Mouse (Mus musculus): ENCODE data around the gene Hcfc1. TPM values are rescaled to one million over a fixed set of nuclear protein-coding genes. Genes with fewer than 3 reads are reported as not detected.

The Hcfc1 gene
- polyA plus RNA-seq, 1 experiment from 2014 or later = 24.4 TPM

DNA sequence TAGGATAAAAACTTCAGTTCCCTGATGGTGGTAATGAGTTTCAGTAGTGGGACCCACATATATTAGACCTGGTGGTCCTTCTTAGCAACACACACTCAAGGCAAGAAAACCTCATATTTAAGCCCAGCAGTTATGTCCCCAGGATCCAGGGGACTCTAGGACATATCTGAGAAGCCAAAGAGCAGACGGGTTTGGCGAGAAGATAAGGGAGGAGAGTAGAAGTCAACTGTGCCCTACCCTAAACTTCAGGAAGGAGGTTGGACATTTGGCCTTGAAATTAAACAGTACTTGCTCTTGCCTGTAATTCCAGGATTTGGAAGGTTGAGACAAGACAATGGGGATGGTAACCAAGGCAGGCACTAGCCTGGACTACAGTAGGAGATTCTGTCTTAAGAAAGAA is 3.6 kb upstream of the Hcfc1 start:
- H3K4me3 ChIP-seq = no peak overlapping the region
- no peak overlapping the region for H3K27ac ChIP-seq
- H3K27me3 ChIP-seq = 0 out of 2 replicates have a peak, but pooled peaks cover 5% of the 10 kb centered on the region
- no peak for ATAC-seq (replicated peaks; ENCODE audit: insufficient number of reproducible peaks, insufficient read depth, low FRiP score, low read depth)
- H3K4me2 ChIP-seq = no peak overlapping the region
- peaks cover under 1% of the 10 kb centered on the region for H3K4me1 ChIP-seq (replicated peaks)
- H3K9ac ChIP-seq = no peak overlapping the region
- no peaks in the 10 kb centered on the region for H3K36me3 ChIP-seq
- WGBS = 58% methylated on average over 2 of the region's 2 CpGs
- H3K9me3 ChIP-seq (replicated peaks) = no peaks in the 10 kb centered on the region

DNA sequence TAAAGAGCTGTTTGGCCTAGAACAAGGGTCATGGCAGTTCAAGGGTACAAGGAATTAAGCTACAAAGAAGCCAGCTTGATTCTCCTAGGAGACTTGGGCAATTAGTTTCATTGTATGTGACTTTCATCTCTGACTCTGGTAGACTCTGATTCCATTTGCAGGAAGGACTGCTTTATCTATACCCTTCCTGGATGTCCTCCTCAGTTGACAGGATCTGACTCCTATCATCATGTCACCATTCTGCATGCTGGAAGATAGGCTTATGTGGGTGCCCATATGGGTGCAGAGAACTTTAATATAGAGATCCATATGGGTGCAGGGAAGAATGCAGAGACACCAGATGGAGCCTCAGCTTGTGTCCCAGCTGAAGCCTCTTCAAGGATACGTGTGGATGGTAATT is 3.0 kb upstream of the Hcfc1 start:
- no peak overlapping the region for H3K27ac ChIP-seq
- no peak overlapping the region for H3K9ac ChIP-seq
- H3K4me3 ChIP-seq = no peak overlapping the region
- 74% methylated on average over 1 of the region's 1 CpGs for WGBS
- no peaks in the 10 kb centered on the region for H3K36me3 ChIP-seq
- 0 out of 2 replicates have a peak, but pooled peaks cover 5% of the 10 kb centered on the region for H3K27me3 ChIP-seq
- H3K4me1 ChIP-seq (replicated peaks) = peaks cover 6% of the 10 kb centered on the region
- no peaks in the 10 kb centered on the region for H3K9me3 ChIP-seq (replicated peaks)
- H3K4me2 ChIP-seq = no peak overlapping the region
- no peak for ATAC-seq (replicated peaks; ENCODE audit: insufficient number of reproducible peaks, insufficient read depth, low FRiP score, low read depth)

DNA sequence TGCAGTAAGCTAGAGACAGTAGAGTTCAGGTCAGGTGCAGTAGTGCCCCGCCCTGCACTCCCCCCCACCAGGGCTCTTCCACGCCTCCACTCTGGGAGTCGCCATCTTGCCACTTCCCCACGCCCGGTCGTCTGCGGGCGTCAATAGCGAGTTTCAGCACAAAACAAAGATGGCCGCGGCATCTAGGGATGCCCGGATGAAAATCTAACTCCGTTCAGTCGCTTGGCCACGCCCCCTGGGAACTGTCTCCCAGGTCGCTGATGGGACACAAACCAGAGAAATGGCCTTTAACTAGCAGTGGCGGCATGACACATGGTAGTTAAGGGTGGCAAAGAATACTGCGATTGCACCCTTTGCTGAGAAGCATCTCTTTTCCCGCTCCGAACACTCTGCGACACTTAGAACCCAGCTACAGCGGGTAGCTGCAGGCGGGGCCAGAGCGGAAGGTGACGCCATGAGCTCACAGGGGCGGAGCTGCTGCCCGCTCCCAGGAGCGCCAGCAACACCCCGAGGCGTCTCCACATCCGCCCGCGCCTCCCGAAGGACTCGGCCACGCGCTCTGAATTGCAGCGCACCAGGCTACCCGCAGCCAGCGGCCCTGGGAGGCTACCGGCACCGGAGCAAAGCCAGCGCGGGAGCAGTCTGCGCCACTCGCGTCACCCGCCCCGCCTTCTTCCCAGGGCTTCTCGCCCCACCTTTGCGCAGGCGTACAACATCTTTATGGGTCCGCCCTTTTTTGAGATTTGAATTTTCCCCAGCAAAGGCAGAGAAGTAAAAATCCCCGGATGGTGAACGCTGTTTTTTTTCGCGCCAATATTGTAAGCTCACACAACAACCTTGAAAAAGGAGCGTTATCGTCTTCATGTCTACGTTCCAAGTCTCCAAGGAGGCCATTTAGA is 1.3 kb upstream of the Hcfc1 start:
- Histone ChIP-seq H3K36me3 (no peaks in the 10 kb centered on the region), H3K4me3 (peak overlapping the region; percentile 78), H3K27ac (peak overlapping the region; percentile 99), H3K27me3 (0 out of 2 replicates have a peak, but pooled peaks cover 5% of the 10 kb centered on the region), H3K4me1 (replicated peaks) (peaks cover 23% of the 10 kb centered on the region), H3K4me2 (peak overlapping the region; percentile 58), H3K9me3 (replicated peaks) (no peaks in the 10 kb centered on the region), H3K9ac (peak overlapping the region; percentile 72)
- 10% methylated on average over 56 of the region's 60 CpGs for WGBS
- peak; percentile 86 for ATAC-seq (replicated peaks; ENCODE audit: insufficient number of reproducible peaks, insufficient read depth, low FRiP score, low read depth)

DNA sequence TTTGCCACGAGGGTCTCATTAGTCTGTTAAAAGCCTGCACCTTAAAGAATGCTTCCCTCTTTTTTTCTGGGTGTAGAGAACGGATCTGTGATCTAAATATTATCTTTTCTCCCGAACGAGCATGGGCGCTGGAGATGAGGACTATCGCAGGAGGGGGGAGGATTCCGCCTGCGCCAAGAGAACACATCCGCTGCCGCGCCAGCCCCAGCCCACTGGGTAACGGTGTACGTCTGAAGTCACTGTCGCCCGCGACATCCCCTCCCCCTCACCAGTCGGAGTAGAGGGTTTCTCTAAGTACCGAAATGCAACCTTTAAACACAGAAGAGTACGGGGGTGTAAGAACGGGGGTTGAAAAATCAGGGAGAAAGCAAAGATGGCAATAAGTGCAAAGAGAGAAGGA is 850 bp downstream of the Hcfc1 start:
- H3K4me3 ChIP-seq = peak overlapping the region; percentile 78
- peak overlapping the region; percentile 72 for H3K9ac ChIP-seq
- no peak for ATAC-seq (replicated peaks; ENCODE audit: insufficient number of reproducible peaks, insufficient read depth, low FRiP score, low read depth)
- 0 out of 2 replicates have a peak, but pooled peaks cover 5% of the 10 kb centered on the region for H3K27me3 ChIP-seq
- H3K9me3 ChIP-seq (replicated peaks) = no peaks in the 10 kb centered on the region
- peak overlapping the region; percentile 99 for H3K27ac ChIP-seq
- peak overlapping the region; percentile 63 for H3K4me2 ChIP-seq
- peaks cover 26% of the 10 kb centered on the region for H3K4me1 ChIP-seq (replicated peaks)
- WGBS = 18% methylated on average over 20 of the region's 20 CpGs
- no peaks in the 10 kb centered on the region for H3K36me3 ChIP-seq

GRCm38 (mm10) chrX:73964363-73964762 is 1.8 kb downstream of the Hcfc1 start:
- peak overlapping the region; percentile 63 for H3K4me2 ChIP-seq
- peak overlapping the region; percentile 78 for H3K4me3 ChIP-seq
- H3K9ac ChIP-seq = peak overlapping the region; percentile 72; the same call in 1 of the 2 replicates
- no peaks in the 10 kb centered on the region for H3K9me3 ChIP-seq (replicated peaks)
- 42% methylated on average over 3 of the region's 3 CpGs for WGBS
- peak overlapping the region; percentile 99; the same call in 1 of the 2 replicates for H3K27ac ChIP-seq
- no peak for ATAC-seq (replicated peaks; ENCODE audit: insufficient number of reproducible peaks, insufficient read depth, low FRiP score, low read depth)
- H3K27me3 ChIP-seq = 0 out of 2 replicates have a peak, but pooled peaks cover 5% of the 10 kb centered on the region
- peaks cover 26% of the 10 kb centered on the region for H3K4me1 ChIP-seq (replicated peaks)
- H3K36me3 ChIP-seq = no peaks in the 10 kb centered on the region; the same call in 1 of the 2 replicates

- 88% methylated on average over 6 of the region's 6 CpGs for WGBS
- H3K27me3 ChIP-seq = no peaks in the 10 kb centered on the region
- peaks cover 75% of the 10 kb centered on the region for H3K36me3 ChIP-seq
- ATAC-seq (replicated peaks; ENCODE audit: insufficient number of reproducible peaks, insufficient read depth, low FRiP score, low read depth) = no peak
- H3K4me3 ChIP-seq = no peak overlapping the region
- no peak overlapping the region for H3K27ac ChIP-seq
- H3K4me2 ChIP-seq = no peak overlapping the region
- H3K9ac ChIP-seq = no peak overlapping the region
- no peaks in the 10 kb centered on the region for H3K4me1 ChIP-seq (replicated peaks)
- no peaks in the 10 kb centered on the region for H3K9me3 ChIP-seq (replicated peaks)
Measured at GRCm38 (mm10) chrX:73954988-73955387, 11.2 kb downstream of the Hcfc1 start.

GRCm38 (mm10) chrX:73952603-73953002 is 13.6 kb downstream of the Hcfc1 start:
- Histone ChIP-seq H3K9ac (no peak overlapping the region), H3K36me3 (peaks cover 70% of the 10 kb centered on the region), H3K4me1 (replicated peaks) (no peaks in the 10 kb centered on the region), H3K27ac (no peak overlapping the region), H3K27me3 (no peaks in the 10 kb centered on the region), H3K9me3 (replicated peaks) (no peaks in the 10 kb centered on the region), H3K4me3 (no peak overlapping the region), H3K4me2 (no peak overlapping the region)
- no peak for ATAC-seq (replicated peaks; ENCODE audit: insufficient number of reproducible peaks, insufficient read depth, low FRiP score, low read depth)
- 81% methylated on average over 5 of the region's 5 CpGs for WGBS

GRCm38 (mm10) chrX:73949341-73949740 is 16.8 kb downstream of the Hcfc1 start:
- no peak for ATAC-seq (replicated peaks; ENCODE audit: insufficient number of reproducible peaks, insufficient read depth, low FRiP score, low read depth)
- Histone ChIP-seq H3K4me3 (no peak overlapping the region), H3K4me1 (replicated peaks) (no peaks in the 10 kb centered on the region), H3K27me3 (no peaks in the 10 kb centered on the region), H3K27ac (no peak overlapping the region), H3K9me3 (replicated peaks) (no peaks in the 10 kb centered on the region), H3K36me3 (peaks cover 69% of the 10 kb centered on the region), H3K9ac (no peak overlapping the region), H3K4me2 (no peak overlapping the region)
- 88% methylated on average over 10 of the region's 10 CpGs for WGBS

- no peak overlapping the region for H3K9ac ChIP-seq
- H3K36me3 ChIP-seq = peaks cover 71% of the 10 kb centered on the region
- H3K4me1 ChIP-seq (replicated peaks) = no peaks in the 10 kb centered on the region
- H3K9me3 ChIP-seq (replicated peaks) = no peaks in the 10 kb centered on the region
- H3K27me3 ChIP-seq = no peaks in the 10 kb centered on the region
- H3K27ac ChIP-seq = no peak overlapping the region
- ATAC-seq (replicated peaks; ENCODE audit: insufficient number of reproducible peaks, insufficient read depth, low FRiP score, low read depth) = no peak
- 24% methylated on average over 4 of the region's 4 CpGs for WGBS
- no peak overlapping the region for H3K4me2 ChIP-seq
- H3K4me3 ChIP-seq = no peak overlapping the region
Measured at GRCm38 (mm10) chrX:73948647-73949046, 17.5 kb downstream of the Hcfc1 start.

GRCm38 (mm10) chrX:73946896-73947295 is 19.3 kb downstream of the Hcfc1 start:
- H3K36me3 ChIP-seq = peaks cover 63% of the 10 kb centered on the region
- no peaks in the 10 kb centered on the region for H3K27me3 ChIP-seq
- H3K9ac ChIP-seq = no peak overlapping the region
- no peak for ATAC-seq (replicated peaks; ENCODE audit: insufficient number of reproducible peaks, insufficient read depth, low FRiP score, low read depth)
- 77% methylated on average over 6 of the region's 6 CpGs for WGBS
- no peak overlapping the region for H3K27ac ChIP-seq
- H3K4me2 ChIP-seq = no peak overlapping the region
- H3K4me3 ChIP-seq = no peak overlapping the region
- H3K4me1 ChIP-seq (replicated peaks) = peaks cover 5% of the 10 kb centered on the region
- no peaks in the 10 kb centered on the region for H3K9me3 ChIP-seq (replicated peaks)

DNA sequence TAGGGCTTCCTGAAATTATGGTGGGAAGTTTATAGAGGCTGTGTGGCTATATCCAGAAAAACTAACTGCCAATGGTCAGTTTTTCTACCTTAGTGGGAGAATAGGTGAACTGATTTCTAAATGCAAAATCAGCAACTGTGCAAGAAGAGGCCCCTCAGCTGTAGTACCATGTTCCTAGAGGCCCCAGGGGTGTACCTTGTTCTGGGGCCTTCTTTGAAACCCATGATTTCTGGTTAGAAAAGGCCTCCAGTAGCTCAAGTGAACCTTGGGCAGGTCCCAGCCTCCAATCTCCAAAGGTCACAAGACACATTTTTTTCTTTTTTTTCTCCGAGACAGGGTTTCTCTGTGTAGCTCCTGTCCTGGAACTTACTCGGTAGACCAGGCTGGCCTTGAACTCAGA is 23.9 kb downstream of the Hcfc1 start:
- Histone ChIP-seq H3K4me3 (no peak overlapping the region), H3K27me3 (no peaks in the 10 kb centered on the region), H3K9me3 (replicated peaks) (no peaks in the 10 kb centered on the region), H3K9ac (no peak overlapping the region), H3K4me2 (no peak overlapping the region), H3K4me1 (replicated peaks) (peaks cover 8% of the 10 kb centered on the region), H3K27ac (peak overlapping the region; percentile 27; the same call in 1 of the 2 replicates), H3K36me3 (peaks cover 37% of the 10 kb centered on the region)
- 66% methylated on average over 2 of the region's 2 CpGs for WGBS
- no peak for ATAC-seq (replicated peaks; ENCODE audit: insufficient number of reproducible peaks, insufficient read depth, low FRiP score, low read depth)

All from heart, embryonic 15.5 days (tissue).